Mouse (Mus musculus): ENCODE results near the gene Kcna5.

Kcna5 gene

DNA sequence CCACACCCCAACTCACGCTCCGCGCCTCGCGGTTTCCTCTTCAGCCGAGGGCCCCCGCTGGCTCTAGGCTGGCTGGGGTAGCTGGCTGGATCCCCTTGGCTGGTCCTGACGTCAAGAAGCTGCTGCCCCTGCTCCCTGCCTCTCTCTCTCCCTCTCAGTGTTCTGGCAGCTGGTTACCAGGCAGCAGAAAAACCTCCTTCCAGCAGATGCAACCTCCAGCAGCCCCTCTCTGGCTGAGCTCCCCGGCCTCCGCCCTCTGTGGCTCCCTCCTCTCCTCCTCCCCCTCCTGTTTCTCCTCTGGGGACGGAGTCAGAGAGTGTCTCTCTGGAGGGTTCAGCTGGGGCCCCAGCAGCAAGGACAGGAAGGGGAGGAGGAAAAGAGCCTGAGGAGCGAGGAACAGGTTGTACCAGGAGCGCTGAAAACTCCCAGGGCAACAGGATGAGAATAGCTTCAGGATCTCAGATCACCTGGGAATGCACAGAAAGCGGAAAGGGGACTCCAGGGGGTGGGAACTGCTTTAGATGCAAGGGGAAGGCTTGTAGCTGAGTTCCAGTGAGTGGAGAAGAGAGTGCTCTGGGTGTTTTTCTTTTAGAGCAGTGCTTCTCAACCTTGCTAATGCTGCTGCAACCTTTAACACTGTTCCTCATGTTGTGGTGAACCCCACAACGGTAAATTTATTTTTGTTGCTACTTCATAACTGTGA, at the start of gene Kcna5:
Gene Kcna5, minus strand, starts transcription at position 205 of the 703 bp plus-strand sequence.
- peak; percentile 46 for DNase-seq (ENCODE audit: low read depth, low spot score)

DNA sequence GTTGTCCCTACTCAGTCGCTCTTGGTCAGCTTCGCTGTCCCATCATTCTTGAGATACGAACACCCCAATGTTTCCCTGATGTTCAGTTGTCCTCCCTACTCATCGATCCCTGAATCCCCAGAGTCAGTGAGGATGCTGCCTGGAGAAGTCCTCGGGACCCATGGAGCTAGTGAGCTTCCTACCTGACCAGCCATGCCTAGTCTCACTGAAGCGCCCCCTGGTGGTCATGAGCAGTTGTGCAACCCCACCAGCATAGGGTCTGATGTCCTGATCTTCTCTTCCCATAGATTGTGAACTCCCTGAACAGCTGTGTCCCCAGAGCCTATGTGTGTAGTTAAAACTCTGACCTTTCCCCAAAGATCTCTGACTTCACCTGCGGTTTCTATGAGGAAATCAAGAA, 47.9 kb upstream of the Kcna5 start:
- DNase-seq (ENCODE audit: low read depth, low spot score): no peak

DNA sequence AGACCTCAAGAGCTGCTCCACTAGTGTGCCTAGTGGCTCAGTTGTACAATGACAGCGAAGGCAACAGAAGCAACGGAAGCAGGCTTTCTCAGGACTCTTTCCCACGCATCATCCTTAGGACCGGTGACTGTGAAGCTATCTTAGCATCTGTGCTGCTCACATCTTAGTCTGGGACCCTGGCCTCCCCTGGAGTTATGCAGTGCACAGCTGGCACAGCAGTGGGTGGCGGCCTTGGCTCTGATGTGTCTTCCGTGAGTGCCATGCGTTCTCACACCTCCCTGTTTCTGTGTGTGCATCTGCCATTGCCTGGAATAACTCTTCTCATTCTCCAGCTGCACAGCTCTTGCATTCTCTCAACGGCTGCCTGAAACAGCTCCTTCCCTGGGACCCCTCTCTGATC, 46.4 kb upstream of the Kcna5 start:
- DNase-seq (ENCODE audit: low read depth, low spot score): no peak

DNA sequence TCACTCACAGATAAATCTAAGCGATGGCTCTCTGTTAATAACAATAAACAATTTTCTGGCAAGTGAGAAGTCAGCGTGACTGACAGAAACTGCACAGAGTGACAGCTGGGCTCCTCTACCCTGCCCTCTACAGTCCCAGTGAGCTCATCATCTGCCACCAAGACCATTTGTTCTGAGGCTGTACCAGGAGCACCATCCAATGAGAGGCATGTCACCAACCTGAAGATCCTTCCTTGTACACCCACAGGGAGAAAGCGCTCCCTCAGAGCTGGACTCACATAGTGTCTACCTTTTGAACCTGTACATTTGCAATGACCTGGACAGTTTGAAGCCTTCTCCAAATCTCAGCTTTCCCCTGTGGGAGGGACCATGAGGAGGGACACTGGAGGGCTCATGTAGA, 45.4 kb upstream of the Kcna5 start:
- DNase-seq (ENCODE audit: low read depth, low spot score): no peak

DNA sequence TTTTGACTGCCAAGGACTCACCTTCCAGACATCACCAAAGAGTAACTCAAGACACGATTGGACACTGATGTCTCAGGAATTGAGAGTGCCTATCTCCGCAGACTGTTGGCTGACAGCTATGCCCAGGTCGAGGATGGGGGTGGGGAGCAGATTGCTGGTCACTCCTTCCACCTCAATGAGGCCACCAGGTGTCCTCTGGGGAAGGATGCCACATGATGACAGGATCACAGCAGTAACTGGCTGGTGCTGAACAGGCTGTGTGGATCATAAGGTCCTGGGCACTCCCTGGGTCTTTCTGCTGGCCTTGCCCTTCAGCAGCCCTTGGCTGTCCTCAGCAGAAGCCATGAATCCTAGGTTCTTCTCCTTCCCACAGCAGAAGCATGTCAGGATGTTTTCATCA, 42.2 kb upstream of the Kcna5 start:
- DNase-seq (ENCODE audit: low read depth, low spot score): no peak

DNA sequence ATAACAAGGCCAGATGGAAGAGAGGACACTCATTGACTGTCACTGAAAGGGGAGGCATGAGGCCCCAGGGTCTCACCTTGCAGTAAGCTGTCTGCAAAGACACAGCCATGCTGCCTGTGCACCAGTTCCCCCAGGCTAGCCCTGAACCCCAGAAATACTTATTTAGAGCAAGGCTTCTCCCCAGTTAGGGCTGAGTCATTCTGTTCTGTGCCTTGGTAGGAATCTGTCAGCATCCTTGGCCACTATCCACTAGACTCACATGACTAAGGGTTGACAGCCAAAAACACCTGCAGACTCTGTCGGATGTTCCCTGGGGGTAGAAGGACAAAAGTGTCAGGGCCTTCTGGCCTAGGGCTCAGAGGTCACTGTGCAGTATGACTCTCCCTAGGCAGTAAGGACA, 41.4 kb upstream of the Kcna5 start:
- no peak for DNase-seq (ENCODE audit: low read depth, low spot score)

DNA sequence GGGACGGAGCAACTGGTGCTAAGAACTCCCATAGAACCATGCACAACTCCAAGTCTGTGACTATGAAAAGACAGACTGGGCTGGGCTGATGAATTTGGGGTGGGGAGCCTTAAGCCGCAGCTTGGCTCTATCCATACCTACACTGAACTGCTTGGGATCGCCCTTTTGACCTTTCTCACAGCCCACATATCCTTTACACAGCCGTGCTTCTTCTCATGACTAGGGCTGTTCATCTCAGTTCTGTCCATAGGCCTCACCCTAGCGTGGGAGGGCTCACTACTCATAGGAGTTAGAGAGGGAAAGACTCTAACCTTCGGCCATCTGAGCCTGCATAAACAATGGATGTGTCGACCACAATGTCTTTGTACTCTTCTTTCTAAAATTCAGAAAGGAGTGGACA, 39.6 kb upstream of the Kcna5 start:
- no peak for DNase-seq (ENCODE audit: low read depth, low spot score)

DNA sequence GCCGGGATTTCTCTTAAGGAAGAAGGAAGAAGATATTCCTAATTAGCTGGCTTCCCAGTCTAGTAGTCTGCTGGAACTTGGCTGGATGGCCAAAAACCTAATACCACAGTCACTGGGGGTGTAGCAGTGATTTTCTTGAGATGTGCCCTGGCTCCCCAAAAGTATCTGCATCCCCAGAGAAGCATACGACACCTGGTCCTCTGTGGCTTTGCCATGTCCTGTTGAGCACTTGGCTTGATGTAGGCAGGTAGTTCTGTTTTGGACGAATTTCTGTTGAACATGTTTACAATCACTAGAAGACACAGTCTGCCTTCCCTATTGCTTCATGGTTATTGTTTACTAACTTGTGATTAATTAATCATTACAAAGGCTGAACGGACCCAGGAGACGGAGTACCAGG, 37.8 kb upstream of the Kcna5 start:
- no peak for DNase-seq (ENCODE audit: low read depth, low spot score)

DNA sequence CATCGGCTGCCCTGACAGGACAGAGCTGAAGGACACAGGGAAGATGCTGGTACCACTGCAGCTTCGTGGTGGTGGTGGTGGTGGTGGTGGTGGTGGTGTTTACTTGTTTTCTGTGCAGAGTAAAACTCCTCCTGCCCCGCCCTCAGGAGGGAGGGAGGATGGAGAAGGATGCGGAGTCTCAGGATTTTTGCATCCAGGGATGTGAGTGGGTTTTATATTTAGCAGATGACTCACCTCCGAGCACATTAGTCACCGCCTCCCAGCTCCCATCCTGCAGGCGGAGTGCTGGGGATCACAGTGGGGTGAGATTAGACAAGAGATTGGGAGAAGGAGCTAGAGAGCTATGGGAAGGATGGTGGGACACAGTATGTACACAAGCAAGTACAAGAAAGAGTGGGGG, 34.6 kb upstream of the Kcna5 start:
- no peak for DNase-seq (ENCODE audit: low read depth, low spot score)

DNA sequence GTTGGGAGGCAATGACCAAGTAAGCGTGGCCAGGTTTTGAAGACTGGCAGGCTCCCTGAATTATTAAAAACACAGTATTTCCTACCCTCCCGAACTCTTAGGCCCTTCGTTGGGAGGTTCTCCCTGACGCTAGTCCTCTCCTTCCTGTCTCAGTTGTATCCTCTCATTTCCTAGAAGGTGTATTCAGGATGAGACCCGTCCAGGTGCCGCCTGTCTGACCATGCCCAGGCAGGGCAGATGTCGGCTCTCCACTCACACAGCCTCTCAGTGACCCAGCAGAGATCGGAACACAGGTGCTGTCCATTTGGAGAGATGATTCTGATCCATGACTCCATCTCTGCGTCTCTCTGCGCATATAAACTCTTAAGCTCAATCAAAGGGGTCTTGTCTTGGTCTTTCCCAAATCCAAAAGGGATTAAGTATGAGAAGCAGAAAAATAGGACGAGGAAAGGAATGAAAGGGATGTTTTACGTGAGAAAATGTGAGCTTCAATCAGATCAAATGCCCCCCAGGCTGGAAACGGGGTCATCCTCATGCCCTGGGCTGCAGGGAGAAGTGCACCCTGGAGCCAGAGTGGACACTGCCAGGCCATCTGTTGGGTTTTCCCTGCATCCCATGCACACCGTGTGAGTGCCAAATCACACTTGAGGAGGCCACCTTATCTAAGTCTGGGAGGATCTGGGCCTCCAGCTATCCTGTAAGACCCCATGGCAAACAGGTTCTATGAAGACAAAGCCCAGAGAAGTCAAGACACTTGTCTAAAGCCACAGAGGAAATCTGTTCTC, 33.0 kb upstream of the Kcna5 start:
- no peak for DNase-seq (ENCODE audit: low read depth, low spot score)

DNA sequence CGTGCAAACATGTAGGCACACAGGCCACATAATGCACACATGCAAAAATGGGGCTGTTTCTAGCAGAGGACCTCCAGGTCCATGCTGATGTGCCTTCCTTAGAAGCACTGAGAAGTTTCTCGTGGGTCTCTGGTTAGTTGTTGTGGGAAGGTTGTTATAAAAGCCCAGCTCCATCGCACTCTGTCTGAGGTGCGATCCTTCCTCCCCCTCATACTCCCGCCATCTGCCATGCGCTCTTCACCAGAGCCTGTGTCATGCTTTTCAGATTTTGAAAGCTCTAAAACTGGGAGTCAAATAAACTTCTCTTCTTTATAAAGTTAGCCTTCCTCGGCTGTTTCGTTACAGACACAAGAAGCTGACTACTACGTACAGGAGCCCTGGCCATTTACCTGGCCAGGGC, 32.1 kb upstream of the Kcna5 start:
- DNase-seq (ENCODE audit: low read depth, low spot score): no peak

DNA sequence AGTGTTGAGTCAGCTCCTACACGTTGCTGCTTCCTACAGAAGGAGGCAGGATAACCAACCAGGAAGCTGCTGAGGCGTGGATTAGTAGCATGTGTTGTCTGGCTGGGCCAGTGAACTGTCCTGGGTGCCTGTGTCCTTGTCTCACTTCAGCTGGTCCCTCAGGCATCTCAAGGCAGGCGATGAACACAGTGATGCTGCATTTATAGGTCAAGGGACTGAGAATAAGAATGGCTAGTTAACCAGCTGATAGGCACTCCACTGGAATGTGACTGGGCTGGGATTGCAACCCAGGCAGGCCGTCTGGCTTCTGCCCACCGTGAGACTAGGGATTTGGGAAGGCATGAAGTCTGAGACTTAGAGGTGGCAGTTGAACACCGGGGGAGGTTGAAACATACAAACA, 29.2 kb upstream of the Kcna5 start:
- DNase-seq (ENCODE audit: low read depth, low spot score): no peak

DNA sequence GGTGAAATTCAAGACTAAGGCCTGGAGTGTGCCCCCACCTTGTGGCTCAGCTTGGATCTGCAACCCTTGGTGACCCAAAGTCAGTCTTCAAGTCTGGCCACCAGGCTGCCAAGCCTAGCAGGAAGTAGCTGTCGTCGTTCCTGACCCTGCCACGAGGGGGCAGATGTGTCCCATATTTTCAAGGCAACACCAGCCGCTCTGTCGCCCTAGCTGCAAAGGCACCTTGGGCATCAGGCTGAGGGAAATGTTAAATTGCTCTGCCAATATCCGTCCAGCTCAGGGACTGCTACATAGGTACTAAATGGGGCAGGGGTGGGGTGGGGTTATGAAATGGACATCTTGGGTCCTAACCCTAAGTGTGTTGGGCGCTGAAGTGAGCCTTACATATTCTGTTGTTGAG, 28.7 kb upstream of the Kcna5 start:
- DNase-seq (ENCODE audit: low read depth, low spot score): peak; percentile 91

DNA sequence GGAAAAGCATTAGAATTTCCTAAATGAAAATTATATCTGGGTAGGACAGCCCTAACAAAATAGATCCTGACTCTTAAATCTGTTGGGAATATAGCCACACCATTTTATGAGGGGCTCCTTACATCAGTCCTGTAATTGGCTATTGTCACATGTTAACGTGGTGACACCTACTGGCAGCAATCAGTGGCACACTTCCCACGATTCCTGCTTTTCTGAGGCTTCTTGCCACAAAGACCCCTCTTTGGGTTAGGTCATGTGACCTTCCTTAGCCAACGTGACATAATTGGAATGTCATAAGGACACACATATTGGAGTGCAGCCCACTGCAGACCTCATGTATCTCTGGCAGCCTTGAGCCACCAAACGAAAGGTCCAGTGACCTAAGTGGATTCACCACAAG, 26.5 kb upstream of the Kcna5 start:
- DNase-seq (ENCODE audit: low read depth, low spot score): peak; percentile 28

DNA sequence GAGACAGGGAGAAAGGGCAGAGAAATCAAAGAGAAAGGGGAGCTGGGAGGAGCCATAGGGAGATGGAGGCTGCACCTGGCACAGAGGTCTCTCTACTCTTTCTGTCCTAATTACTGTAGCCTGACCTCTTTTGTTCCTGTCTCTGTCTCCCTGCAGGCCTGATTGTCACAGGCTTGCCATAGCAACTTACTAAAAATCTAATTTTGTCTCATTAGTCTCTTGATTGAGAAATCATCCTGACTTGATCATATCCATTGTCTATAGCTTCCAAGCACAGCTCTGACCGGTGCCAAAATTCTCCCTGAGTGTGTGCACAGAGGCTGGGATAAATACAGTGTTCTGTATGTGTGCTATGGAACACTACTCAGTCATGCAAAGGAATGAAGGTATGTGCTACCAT, 25.5 kb upstream of the Kcna5 start:
- DNase-seq (ENCODE audit: low read depth, low spot score): no peak

DNA sequence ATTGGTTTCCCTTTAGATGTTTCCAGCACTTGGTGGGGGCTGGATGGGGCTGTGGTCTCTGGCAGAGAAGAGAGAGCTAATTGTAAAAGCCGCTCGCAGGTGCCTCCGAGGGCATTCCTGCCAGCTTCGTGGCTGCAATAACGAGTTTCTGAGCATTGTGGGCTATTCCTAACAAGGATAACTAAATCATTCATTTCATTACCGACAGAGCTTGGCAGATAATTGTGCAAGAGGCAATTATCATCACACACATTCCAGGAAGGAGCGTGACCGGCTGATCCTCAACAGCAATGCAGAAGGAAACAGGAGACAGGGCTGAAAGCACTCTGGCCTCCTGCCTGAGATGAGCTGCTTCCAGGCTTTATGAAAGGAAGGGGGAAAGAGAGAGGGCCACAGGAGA, 24.8 kb upstream of the Kcna5 start:
- DNase-seq (ENCODE audit: low read depth, low spot score): no peak

DNA sequence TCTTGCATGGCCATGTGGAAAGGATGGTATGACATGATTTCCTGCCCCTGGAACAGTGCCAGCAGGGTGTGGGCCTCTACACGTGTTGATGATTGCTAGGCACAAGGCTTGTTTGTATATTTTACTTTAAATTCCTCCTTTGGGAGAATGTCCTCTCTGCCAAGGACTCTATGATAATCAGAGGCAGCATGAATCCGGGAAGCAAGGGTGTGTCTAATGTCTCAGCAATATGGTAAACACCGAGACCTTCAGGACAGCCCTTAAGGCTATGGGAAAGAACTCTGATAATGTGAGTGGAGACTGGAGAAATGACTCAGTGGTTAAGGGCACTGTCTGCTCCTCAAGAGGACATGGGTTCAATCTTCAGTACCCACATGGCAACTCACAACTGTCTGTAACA, 23.1 kb upstream of the Kcna5 start:
- DNase-seq (ENCODE audit: low read depth, low spot score): no peak

DNA sequence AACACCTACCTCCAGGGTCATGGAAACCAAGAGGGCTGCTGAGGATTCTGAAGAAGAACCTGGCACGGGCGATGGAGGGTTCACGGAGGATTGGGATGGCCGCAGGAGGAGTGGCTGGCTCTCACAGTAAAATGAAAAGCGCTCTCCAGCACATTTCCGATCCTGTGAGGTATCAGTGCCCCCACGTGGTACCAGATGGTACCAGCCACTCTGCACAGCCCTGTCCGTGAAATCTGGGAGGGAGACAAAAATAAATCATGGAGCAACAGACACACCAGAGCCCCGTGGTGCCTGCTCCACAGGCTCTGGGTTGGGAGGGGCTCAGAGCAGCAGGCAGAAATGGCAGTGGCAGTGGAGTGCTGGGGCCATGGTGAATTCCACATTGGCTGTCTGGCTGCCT, 18.6 kb upstream of the Kcna5 start:
- no peak for DNase-seq (ENCODE audit: low read depth, low spot score)

DNA sequence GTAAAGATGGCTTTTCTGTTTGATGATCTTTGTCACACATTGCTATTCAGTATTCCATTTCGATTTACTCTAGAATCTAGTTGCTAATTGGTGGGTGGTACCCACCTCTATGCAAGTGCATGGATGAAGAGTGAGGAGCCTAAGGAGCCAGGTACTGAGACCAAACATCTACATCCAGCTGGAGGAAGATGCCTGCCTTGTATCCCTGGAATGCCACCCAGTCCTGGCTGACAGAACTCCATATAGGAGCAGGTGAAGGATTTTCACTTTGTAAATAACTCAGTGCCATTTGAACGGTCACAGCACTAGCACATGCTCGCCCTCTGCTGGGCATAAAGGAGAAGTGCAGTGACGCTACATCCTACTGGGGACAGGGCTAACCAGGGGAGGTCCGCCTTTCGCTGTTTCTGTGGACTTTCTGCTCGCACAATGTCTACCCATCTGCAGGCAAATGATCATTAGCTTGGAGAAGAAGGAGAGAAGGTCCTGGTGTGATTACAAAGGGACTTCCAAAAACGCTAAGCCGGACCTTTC, 16.7 kb upstream of the Kcna5 start:
- peak; percentile 72 for DNase-seq (ENCODE audit: low read depth, low spot score)

DNA sequence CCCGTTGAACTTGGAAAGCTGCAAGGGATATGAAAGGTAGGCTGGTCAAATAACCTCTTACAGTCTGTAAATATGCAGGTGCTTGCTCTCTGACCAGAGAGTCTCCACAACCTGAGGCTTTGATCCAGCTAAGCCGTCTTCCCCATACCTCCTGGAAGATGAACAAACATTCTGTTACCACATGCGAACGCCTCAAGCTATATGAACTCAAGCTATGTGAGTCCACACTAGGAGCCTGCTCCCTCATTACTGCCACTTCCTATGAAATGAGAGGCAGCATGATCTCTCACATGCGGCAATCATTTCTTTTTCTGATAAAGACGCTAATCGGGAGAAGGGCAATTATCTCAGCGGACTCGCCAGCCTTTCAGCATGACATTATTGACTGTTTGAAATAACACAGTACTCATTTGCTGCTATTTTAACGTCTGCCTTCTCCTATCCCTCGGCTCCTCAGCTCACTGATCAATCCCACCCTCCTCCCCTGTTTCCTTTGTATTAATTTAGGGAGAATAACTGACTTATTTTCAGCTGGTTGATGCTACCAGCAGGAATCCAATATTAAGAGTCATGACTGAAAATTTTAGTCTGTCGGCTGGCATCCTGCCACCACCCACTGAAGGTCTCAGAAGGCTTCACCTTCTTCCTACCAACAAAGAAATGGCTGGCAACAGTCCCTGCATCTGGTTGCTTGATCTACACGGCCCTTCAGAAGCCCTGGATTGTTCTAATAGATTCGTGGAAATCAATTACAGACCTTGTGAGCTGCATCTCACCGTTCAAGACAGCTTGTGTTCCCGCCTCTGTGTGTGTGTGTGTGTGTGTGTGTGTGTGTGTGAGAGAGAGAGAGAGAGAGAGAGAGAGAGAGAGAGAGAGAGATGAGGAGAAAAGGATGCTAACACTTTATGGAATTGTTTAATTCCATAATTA, 9.2 kb upstream of the Kcna5 start:
- no peak for DNase-seq (ENCODE audit: low read depth, low spot score)

DNA sequence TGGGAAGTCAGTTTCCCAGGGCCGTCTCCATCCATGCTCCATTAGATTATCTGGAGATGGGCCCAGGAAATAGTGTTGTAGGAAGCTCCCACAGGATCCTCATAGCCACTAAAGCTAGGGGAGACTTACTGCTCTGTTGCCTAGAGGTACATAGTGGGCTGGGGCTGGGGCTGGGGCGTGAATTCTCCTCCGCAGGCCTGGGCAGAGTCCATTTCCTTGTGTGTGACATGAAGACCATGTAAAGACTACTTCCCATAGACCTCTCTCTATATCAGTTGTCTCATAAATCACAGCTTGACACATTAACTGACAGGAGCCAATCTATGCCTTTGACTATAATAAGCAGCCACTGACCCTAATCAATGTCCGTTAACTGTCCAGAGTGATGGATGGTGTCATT, 7.5 kb upstream of the Kcna5 start:
- no peak for DNase-seq (ENCODE audit: low read depth, low spot score)

DNA sequence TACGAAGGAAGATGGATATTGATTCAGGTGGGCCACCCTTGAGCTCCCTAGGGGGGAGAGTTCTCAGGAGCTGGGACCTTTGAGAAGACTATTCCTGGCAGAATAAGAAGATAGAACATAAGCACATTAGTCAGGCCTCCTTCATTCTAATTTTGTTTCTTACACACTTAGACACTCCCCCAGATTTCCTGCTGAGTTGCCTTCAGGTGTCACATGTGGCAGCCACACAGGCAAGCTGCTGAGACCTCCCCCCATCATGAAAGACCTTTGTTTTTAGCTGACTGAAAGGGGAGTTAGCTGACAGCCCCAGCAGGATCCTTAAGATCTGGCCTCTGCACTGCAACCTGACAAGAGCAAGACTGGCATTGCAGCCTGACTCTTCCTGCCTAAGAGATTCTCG, 2.3 kb upstream of the Kcna5 start:
- DNase-seq (ENCODE audit: low read depth, low spot score): no peak
